Mouse (Mus musculus) T-helper 2 cell (primary cell): Measurements from ENCODE around the gene Tex52.

ENCODE experiments used
- in situ Hi-C: fragments of 300-600 bp; cut with MboI, MseI; formaldehyde crosslinking; loops from one replicate; pipeline ENCODE4 v1.15.1; 2025; ENCODE audit warnings: high pct_unique_total_duplicates

Tex52 gene

GRCm38 (mm10) chr6:128427571-128427970 is 52.3 kb downstream of the Tex52 start:
- in situ Hi-C loops, result loop anchor here (10.0 kb wide), 1 partner anchor 1323 kb away; the partner anchor contains the start of gene Tigar

- in situ Hi-C loops, result loop anchor here (10.0 kb wide), 1 partner anchor 1324 kb away; the partner anchor contains the start of gene Tigar
These were observed 54.0 kb downstream of the Tex52 start for GRCm38 (mm10) chr6:128429300-128429699.

- in situ Hi-C loops, result loop anchor here (10.0 kb wide), 3 partner anchors 795 to 1325 kb away; partner anchors contain the start of gene Tigar
These were observed 54.6 kb downstream of the Tex52 start for GRCm38 (mm10) chr6:128429826-128430225.

- in situ Hi-C loops, result loop anchor here (10.0 kb wide), 2 partner anchors 792 to 978 kb away; no protein-coding TSS in a partner anchor
These were observed 57.2 kb downstream of the Tex52 start for GRCm38 (mm10) chr6:128432356-128432915.

- in situ Hi-C loops, result loop anchor here (10.0 kb wide), 2 partner anchors 791 to 979 kb away; no protein-coding TSS in a partner anchor
These were observed 58.3 kb downstream of the Tex52 start for GRCm38 (mm10) chr6:128433566-128433965.
